Mouse (Mus musculus) cortical plate, adult 2 months (tissue): Measurements from ENCODE around the gene Hist1h2bq. TPM values are rescaled to one million over a fixed set of nuclear protein-coding genes. Genes with fewer than 3 reads are reported as not detected.
"Not testable (repeated sequence)": the region's sequence is repeated elsewhere in the genome, so short reads cannot be mapped to it uniquely, and the experiment has no call there.

Source experiments
- H3K27ac ChIP-seq: fragments of 200-500 bp; 2 replicates; pipeline ENCODE4 v1.5.1; 2012; ENCODE audit warnings: low read length, control low read depth, inconsistent platforms; ENCODE audit not compliant: insufficient read depth
- H3K4me1 ChIP-seq: fragments of 200-500 bp; 2 replicates; pipeline ENCODE4 v1.6.1; 2011; ENCODE audit warnings: low read length; ENCODE audit not compliant: control insufficient read depth, insufficient read depth
- H3K4me3 ChIP-seq: fragments of 200-500 bp; 2 replicates; pipeline ENCODE4 v1.5.1; 2011; ENCODE audit warnings: mild to moderate bottlenecking, low read length, control low read depth; ENCODE audit not compliant: insufficient read depth
- CTCF ChIP-seq: fragments of 200-500 bp; IDR thresholded peaks from 2 replicates; pipeline ENCODE4 v1.5.1; 2011; ENCODE audit warnings: mild to moderate bottlenecking, control low read depth, low read length; ENCODE audit not compliant: insufficient read depth; ENCODE audit errors: extremely low read depth
- POLR2A ChIP-seq: fragments of 200-500 bp; IDR thresholded peaks from 2 replicates; pipeline ENCODE4 v1.6.1; 2011; ENCODE audit warnings: mild to moderate bottlenecking, low read length, control low read depth; ENCODE audit not compliant: insufficient read depth; ENCODE audit errors: extremely low read depth
- polyA plus RNA-seq: library from polyadenylated mRNA; depleted of rRNA; stranded (reverse); fragments of >200 nt; gene quantifications from 2 replicates; pipeline ENCODE4 v1.2.3, GENCODE M21; 2012; rRNA removed

Gene Hist1h2bq
- polyA plus RNA-seq = 1.2 and 1.7 TPM in 2 replicates

DNA sequence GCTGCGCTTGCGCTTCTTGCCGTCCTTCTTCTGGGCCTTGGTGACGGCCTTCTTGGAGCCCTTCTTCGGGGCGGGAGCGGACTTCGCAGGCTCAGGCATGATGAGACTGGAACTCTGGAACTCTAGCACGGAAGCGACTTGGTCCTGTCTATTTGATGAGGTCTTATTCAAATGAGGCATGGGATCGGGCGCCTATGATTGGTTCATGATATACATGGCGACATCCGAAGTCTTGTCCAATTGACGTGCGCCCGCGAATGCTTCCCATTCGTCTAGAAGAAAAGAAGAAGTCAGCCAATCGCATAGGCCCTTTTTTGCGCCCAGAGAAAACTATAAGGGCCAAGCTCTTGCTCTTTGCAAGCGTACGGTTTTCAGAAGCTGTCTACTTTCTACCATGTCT lies at the start of gene Hist1h2bq, which contains the start of gene Hist1h2ao:
Hist1h2bq (minus strand) TSS at position 125 of the 400 bp plus-strand sequence.
Hist1h2ao (plus strand) TSS at position 393 of the 400 bp plus-strand sequence.
- H3K4me3 ChIP-seq, H3K4me1 ChIP-seq, H3K27ac ChIP-seq: not testable (repeated sequence)

DNA sequence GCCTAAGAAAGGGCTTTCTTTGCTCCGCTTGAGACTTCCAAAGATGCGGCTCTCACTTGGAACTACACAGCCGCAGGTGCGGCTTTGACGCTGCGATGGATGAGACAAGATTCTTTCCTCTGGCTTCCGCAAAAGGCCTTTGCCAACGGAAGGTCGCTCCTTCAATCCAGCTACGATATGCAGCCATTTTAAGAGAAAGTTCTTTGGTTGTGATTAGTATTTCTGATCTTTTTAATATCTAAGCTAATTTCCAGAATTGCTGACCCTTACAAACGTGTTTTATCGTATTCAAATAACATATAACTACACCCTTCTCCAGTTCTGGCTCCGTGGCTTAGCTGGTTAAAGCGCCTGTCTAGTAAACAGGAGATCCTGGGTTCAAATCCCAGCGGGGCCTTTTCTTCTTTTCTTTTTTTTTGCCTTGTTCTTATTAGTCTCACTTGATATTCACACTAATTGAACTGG lies 45.7 kb upstream of the Hist1h2bq start:
- Histone ChIP-seq H3K4me1 (no peaks in the 10 kb centered on the region), H3K27ac (no peak overlapping the region), H3K4me3 (peak overlapping the region; percentile 72)
- no peak for TF ChIP-seq POLR2A
- no peak for TF ChIP-seq CTCF

DNA sequence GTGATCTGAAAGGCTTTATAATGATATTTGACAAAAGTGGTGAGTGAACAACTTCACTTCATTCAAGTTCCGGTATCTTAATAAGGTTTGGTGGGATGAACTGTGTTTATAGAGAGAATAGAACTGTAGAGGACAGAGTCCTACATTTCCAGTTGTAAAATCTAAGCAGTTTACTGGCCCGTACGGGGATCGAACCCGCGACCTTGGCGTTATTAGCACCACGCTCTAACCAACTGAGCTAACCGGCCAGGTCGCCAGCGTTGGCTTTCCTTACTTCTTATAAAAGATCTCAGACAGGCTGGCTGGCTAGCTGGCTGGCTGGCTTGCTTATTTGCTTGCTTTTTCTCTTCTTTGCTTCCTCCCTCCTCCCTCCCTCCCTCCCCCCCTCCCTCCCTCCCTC lies 45.1 kb upstream of the Hist1h2bq start:
- no peak overlapping the region for H3K27ac ChIP-seq
- TF ChIP-seq POLR2A (no peak), CTCF (no peak)
- H3K4me3 ChIP-seq = peak overlapping the region; percentile 72
- no peaks in the 10 kb centered on the region for H3K4me1 ChIP-seq

DNA sequence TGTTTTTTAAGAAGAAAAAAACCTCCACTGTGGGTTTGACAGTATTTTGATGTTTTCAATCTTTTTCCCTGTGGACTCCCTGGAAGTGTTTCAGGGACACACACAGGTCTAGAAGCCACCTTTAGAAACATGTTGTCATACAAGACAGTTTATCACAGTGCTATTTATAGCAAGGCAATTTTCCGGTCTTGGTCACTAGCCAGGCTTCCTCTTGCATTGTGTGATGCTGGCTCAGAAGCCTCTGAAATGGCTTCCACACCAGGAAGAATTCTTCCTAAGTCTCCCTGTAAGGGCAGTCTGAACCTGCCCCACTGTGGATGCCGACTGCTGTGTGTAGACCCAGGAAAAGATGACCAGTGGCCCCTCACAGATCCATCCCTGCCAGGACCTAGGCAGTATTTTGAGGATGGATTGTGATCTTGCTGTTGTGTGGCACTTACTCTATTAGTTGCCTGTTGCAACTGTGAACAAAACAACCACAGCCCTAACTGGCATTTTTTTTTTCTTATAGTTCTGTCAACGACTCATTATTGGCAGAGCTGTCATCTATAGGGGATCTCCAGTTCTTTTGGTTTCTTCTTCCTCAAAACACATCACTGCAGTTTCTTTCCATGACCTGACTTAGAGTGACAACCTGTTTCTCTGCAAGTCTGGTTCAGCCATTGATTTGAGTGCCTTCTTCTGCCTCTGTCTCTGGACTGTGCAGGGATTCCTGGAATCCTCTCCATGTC lies 42.4 kb upstream of the Hist1h2bq start:
- no peak for TF ChIP-seq CTCF
- no peak for TF ChIP-seq POLR2A
- H3K4me3 ChIP-seq = no peak overlapping the region
- no peak overlapping the region for H3K27ac ChIP-seq
- H3K4me1 ChIP-seq = no peaks in the 10 kb centered on the region

DNA sequence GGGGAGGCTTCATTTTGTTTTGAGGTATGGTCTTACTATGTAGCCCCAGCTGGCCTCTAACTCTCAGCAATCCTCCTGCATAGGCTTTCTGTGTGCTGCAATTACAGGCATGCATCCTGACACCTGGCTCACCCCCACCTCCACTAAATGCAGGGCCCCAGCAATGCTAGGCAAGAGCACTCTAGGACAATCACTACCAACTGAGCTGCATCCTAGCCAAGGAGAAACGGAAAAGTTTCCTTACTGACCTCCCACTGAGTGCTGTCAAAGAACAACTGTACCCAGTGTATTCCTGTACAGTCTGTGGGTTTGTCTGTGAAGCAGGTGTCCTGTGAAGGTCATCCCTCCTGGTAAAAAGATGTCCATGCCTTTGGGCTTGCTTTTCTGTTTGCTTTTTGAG lies 40.7 kb upstream of the Hist1h2bq start:
- not testable (repeated sequence) for H3K27ac ChIP-seq, H3K4me3 ChIP-seq, H3K4me1 ChIP-seq

DNA sequence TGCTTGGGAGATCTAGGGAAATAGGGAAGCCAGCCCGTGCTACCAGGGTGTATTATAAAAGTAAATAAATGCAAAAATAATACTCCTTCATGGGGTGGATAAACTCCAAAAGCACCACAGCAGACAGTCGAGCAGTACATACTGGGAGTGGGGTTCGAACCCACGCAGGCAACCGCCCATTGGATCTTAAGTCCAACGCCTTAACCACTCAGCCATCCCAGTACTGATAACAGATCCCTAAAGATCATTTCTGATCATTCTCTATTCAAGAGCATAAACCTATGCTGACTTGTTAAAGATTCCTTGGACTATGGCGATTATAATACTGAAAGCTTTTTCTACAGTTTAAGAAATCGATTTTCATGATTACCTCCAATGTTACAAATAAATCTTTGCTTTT lies 37.9 kb upstream of the Hist1h2bq start:
- H3K4me3 ChIP-seq = no peak overlapping the region
- no peak overlapping the region for H3K27ac ChIP-seq
- no peaks in the 10 kb centered on the region for H3K4me1 ChIP-seq
- no peak for TF ChIP-seq POLR2A
- TF ChIP-seq CTCF = no peak

DNA sequence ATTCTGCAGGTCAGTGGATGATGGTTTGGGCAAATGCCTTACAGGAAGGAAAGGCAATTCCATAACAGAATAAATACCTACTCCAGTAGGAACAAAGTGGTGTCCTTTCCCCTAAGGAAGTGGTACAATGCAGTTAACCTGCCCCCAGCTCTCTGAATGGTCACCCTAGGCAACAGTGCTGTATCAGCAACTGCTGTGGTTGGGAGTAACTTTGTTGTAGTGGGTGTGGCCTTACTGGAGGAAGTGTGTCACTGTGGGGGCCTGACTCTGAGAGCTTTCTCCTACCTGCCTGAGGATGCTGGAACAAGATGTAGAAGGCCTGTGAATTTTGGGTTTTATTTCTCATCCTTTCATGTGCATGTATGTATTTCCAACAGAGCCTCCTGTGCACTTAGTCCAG lies 36.4 kb upstream of the Hist1h2bq start:
- not testable (repeated sequence) for H3K4me3 ChIP-seq, H3K4me1 ChIP-seq, H3K27ac ChIP-seq

DNA sequence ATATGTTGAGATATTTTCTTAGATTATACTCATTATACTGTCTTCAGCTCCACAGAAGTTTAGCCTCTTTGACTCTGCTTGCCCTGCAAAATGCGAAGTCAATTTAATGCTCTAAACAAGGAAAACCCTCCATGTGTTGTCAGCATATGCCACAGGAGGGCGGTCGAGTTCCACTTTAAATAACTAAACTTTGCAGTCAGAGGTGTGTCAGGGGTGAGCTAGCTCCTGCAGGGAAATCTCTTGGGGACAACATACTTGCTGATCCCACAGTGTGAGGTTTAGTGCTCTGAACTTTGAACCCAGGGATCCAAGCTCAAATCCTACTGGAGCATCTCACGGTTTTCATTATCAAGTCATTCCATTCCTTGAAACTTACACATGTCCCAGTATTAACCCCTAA lies 30.5 kb upstream of the Hist1h2bq start:
- H3K27ac ChIP-seq, H3K4me1 ChIP-seq, H3K4me3 ChIP-seq: not testable (repeated sequence)

DNA sequence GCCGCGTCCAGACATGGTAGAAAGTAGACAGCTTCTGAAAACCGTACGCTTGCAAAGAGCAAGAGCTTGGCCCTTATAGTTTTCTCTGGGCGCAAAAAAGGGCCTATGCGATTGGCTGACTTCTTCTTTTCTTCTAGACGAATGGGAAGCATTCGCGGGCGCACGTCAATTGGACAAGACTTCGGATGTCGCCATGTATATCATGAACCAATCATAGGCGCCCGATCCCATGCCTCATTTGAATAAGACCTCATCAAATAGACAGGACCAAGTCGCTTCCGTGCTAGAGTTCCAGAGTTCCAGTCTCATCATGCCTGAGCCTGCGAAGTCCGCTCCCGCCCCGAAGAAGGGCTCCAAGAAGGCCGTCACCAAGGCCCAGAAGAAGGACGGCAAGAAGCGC lies 23.5 kb upstream of the Hist1h2bq start, which contains the start of the genes Hist1h2ap and Hist1h2br:
Hist1h2ap (minus strand) TSS at position 47 of the 400 bp plus-strand sequence.
Hist1h2br (plus strand) TSS at position 283 of the 400 bp plus-strand sequence.
- not testable (repeated sequence) for H3K27ac ChIP-seq, H3K4me1 ChIP-seq, H3K4me3 ChIP-seq

DNA sequence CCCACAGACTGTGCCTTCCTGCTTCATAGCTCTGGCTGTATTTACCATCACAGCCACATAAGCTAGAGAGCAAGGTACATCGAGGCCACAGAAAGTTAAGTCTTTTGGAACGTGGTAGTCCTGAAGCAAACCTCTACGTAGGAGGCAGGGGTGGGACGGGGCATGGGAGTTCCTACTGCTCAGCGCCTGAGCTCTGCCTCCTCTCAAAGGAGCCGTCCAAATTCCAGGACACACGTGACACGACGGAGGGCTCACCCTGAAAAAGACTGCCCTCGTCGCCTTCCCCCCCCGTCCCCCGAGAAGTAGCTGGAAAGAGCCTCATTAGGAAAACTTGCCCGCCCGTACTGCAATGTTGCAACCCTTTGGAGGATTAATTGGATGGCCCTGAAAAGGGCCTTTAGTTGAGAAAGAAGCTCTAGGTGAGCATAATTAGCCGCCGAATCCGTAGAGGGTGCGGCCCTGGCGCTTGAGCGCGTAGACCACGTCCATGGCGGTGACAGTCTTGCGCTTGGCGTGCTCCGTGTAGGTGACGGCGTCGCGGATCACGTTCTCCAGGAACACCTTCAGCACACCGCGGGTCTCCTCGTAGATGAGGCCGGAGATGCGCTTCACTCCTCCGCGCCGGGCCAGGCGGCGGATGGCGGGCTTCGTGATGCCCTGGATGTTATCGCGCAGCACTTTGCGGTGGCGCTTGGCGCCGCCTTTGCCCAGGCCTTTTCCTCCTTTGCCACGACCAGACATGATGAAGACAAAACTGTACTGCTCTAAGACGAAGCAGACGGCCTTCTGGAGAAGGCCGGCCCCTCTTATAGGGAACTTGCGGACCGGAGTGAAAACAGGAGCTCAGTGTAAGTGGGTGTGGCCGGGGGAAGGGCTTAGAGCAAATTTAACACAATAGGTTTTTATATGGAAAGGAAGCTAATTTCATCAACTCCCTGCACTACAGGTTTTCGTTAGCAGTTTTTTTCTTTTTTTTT lies 21.7 kb upstream of the Hist1h2bq start, which contains the start of gene Hist1h4n:
Hist1h4n (minus strand) TSS at position 779 of the 977 bp plus-strand sequence.
- not testable (repeated sequence) for H3K27ac ChIP-seq, H3K4me1 ChIP-seq
- H3K4me3 ChIP-seq = peak within 1 kb of the TSS; percentile 31; the same call in 1 of the 2 replicates
- peak; percentile 62 for TF ChIP-seq POLR2A
